Mouse (Mus musculus): ENCODE measurements at regions not wholly inside any gene's neighbourhood (a gene's known extent, or its start where the extent isn't known, plus 50 kb on each side); places are given as distances from the start of the nearest gene placed in this dataset.

DNA sequence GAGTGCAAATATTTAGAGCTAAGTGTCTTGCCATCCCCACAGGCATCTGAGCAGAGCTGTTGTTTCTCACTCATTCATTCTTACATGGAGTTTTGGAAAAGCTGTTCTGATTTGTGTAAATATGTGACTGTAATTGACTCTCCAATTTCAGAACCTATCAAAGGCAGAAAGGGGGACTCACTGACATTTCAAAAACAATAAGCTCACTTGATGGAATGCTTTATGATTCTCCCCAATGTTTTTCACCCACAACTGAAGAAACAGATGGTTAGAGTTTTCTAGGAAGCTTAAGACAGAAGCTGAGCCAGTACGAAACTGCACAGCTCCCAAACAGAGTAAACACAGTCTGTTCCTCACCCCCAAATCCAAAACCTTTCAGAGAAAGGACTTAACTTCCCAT, 460.1 kb upstream of the Etaa1 start:
- DNase-seq (ENCODE audit: low spot score in 2 of 2): no peak

DNA sequence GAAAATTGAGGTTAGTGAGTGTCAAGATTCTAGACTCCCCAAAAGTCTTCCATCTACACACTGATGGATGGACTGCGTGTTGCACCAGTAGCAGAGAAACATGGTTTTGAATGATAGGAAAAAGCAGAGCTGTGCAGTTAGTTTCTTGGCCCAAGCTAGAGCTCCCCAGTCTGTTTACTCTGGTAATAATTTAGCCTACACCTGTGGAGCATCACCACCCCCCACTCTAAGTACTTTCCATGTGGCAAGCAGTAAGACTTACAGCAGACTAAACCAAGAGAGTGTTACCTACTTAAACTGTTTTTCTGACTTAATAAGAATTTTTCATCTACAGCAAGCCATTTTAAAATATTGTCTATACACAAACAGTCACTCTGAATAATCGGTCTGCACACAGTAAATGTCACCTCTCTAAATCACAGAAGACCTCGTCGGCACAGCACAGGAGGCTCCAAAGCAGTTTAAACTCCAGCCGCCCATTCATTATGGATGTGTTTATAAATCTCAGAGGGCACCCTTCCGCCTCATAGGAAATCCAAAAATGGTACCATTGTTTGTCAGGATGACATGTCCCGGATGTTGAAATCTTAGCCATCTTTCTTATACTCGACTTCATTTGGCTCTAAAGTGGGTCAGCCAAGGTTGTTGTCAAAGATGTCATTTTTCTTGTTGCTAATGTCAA, 454.5 kb upstream of the Etaa1 start:
- no peak for DNase-seq (ENCODE audit: low spot score in 2 of 2)

DNA sequence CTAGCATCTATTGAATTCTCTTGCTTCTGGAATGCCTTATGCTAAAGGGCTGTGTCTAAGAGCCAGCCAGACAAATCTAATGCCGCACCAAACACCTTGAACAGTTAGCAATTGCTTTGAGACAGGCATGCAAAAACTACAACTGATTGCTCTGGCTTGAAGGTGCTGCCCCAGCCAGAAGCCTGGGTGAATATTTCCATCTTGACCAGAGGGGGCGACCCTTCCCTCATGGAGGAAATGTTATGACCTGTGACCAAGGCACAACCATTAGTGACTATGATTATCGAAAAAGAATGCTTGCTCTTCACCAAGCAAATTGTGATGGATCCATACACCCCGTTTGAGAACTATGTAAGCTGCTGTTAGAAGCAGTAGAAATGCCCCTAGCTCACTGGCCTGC, 445.9 kb upstream of the Etaa1 start:
- DNase-seq (ENCODE audit: low spot score in 2 of 2): no peak

DNA sequence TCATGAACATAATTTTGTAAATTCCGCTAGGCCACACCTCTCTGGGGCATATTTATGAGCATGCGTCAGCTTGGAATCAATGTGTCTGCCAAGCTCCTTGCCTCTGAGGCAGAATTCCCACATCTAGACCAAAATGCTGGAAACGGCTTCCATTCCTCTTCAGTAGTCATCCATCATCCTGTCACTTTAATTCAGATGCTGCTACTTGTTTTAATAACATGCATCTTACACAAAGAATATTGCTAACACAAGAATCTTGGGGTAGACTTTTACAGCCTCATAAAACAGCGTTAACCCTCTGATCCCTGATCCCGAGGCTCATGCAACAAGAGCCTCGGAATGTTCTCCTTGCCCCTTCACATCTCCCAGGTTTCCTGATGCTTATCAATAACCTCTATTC, 442.7 kb upstream of the Etaa1 start:
- no peak for DNase-seq (ENCODE audit: low spot score in 2 of 2)

DNA sequence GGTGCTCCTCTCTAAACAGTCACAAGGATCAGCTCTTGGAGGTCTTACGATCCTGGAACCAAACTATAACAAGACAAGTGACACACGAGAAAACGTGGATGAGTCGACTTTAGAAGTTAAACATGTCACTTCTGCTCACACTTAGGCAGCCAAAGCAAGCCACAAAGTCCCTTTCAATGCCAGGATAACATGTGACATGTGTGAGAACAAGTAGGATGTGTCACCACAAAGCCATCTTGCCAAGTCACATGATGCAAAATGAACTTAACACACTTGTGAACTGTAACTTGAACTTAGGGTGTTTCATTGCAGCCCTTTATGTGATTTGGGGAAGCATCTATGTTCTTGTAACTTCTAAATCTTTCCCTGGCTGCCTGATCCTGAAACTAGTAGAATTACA, 442.0 kb upstream of the Etaa1 start:
- no peak for DNase-seq (ENCODE audit: low spot score in 2 of 2)

DNA sequence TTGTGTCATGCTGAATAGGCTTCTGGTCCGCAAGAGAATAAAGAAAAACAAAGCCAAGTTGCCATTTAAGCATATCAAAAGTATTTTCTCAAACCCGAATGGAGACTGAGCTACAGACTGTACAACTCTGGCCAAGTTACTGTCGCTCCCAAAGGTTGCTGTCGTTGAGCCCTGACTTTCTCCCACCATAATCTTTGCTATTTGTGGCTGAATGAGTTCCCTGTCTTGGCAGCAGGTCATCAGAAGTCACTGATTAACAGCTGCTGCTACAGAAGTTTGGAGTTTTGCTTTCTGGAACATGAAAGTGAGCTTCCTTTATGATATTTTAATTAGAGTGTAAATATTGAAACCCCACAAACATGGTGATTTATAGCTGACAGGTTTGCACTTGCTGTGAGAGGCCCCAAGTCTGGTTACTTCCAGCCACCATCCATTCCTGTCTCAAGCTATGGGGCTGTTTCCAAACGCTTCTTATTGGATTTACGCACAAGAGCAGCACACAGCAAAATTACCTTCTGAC, 419.2 kb upstream of the Etaa1 start:
- DNase-seq (ENCODE audit: low spot score in 2 of 2): no peak

DNA sequence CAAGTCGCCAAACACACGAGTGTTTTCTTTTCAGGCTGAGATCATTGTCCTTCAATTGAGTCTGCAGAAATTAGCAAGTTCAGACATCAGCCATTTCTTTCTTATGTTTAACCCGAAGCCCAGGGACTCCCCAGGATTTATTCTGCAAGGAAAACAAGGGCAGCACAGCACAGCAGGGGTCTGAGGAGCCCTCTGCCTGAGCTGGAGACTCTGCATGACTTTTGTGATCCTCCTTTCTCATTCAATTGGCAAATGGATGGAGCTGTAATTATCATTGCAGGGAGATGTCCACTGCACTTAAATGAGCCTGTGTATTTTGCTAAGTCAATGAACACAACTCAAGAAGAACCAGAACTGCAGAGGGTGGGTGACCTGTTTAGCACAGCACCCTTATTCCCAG, 417.6 kb upstream of the Etaa1 start:
- no peak for DNase-seq (ENCODE audit: low spot score in 2 of 2)

DNA sequence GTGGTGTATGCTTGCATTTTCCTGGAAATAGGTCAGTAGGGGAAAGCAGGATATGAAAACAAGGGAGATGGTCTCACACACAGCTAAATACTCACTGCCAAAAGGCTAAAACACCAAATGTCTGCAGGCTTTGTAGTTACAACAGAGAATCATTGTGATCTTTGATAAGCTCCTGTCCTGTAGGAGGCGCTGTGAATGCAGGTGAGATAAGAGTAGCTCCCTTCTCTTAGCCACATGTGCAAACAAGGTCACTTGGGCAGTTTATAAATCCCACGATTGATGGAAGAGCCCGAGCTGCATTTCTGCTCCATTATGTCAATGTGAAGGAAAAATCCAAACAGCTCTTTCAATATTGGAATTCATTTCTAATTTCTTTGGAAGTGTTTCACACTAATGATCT, 417.2 kb upstream of the Etaa1 start:
- DNase-seq (ENCODE audit: low spot score in 2 of 2): no peak

DNA sequence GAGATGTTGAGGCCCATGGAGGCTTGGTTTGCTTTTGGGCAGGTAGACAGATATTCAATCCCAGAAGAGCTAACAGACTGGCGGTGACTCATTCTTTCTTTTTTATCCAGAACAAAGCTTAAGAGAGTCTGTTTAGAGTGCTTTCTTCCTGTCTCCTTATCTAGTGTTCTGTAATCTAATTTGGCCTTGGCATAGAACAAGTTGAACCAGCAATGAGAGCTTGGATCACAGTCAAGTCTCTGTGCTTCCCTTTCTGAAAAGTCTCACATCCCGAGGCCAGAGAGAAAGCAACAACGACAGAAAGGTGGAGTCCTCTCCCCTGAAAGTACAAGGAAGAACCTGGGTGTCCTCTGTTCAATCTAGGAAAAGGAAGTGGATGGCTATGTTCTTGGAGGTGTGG, 401.2 kb upstream of the Etaa1 start:
- no peak for DNase-seq (ENCODE audit: low spot score in 2 of 2)

DNA sequence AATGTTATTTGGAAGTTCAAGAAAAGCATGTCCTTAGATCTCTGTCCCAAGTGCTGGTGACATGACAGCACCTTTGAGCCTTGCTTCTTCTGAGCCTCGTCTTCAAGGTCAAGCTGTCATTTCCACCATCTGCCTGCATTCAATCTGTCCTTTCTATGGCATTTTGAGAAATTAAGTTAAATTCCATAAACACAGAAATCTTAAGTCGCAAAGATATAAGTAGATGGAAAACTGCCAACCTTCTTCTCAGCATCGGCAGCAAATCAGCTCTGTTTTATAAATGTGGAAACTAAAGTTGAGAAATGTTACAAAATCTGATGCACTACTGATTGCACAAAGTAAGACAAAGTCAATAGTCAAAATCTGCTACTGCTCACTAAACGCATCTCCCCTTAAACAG, 400.5 kb upstream of the Etaa1 start:
- DNase-seq (ENCODE audit: low spot score in 2 of 2): no peak

DNA sequence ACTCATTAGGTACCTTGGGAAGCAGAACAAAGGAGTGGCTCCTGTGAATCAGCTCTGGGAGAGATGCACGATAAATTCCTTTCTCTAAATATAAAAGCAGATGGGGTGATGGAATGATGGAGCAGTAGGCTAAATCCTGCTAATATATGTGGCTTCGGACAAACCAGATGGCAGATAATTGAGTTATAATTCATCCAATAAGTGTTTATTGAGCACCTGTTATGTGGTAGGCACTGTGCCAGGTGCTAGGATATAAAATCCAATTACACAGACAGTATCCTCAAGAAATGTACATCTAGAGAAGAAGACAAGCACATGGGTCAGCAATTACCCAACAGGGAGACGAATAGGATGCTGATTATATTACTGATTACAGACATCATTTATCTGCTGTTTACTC, 394.2 kb upstream of the Etaa1 start:
- no peak for DNase-seq (ENCODE audit: low spot score in 2 of 2)

DNA sequence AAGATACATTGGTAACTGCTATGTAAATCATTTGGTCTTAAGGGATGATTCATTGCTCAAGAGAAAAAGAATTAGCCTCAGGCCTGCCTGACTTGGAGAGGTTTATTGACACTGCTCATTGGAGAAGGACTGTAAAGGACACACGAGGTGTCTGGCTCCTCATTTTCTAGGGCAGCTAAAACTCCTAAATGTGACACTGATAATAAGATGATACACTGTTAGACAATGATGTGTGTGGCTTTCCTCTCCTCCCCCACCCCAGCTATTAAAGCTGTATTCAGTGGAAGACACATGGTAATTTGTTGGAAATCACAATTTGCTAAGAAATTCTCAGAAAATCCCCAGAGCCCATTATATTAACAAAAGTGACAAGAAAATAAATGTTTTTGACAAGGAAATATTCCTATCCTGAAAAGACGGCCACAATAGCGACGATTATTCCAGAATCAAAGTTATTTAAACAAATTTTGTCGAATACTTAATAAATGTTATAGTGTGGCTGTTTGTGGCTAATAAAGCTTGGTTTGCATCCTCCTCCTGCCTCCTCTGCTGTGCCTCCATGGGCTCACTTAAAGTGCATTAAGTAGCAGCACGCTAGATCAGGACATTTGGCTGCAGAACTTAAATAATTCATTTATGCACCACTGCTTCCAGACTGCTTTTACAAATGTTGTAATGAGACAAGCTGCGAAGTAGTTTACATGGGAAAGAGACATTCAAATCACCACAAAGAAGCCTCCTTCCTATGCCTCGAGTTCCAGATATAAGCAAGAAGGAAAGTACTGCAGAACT, 360.0 kb upstream of the Etaa1 start:
- no peak for DNase-seq (ENCODE audit: low spot score in 2 of 2)

DNA sequence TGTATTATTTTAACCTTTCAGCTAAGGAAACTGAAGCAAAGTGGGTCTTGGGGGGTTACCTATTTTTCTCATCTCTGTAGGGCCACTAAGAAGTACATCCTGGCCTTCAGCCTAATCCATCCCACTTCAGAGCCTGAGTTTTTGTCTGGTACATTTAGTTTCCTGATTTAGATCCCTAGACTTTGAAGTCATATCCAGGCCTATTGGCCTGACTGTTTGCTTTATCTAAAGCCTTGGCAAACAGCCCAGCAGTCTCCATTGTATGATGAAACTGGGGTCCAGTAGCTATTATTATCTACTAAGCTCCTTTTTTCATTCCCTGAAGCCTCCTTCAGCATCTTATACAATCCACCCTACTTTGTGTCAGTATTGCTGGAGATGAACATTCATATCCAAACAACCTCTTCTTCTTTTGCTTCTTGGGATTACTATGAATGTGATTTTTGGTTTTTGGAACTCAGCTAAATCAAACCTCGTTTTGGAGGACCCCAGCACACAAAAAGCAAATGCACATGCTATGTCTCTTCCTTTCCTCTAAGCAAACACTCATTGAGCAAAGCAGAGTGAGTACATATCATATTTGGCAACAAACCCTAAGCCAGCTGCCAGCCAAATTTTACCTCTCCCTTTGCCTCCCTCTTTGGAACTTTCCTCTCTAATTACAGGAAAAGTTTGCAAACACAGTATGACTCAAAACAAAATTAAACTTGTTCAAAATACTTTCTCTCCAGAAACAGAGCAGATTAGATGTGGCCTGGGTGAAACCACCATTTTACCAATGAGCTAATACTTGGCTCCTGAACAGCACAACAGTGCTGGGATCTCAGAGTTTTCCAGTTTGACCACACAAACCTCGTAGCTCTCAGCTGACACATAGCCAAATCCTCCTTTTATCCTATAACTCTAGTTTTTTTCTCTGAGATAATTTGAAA, 342.8 kb upstream of the Etaa1 start:
- no peak for DNase-seq (ENCODE audit: low spot score in 2 of 2)

DNA sequence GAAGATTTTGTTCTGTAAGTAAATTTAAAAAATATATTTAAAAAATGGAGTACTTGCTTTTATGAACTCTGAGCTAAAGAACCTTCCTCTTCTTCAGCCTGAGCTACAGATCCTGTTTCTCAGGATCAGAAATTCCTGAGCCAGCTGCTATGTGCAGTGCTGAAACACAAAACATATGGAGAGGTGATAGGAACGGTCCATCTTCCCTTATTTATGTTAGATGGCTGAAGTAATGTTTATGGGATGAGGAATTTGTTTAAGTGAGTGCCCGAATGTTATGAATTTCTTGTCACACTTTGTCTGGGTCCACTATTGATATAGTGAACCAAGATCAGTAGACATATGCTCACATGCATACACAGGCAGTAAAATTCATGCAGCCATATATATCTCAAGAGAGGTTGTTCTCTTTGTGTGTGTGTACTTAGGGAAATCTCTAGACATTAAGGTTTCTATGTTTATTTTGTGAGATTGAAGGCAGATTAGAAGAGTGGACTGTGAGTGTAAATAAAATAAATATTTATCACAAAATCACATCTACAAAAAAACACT, 325.0 kb upstream of the Etaa1 start:
- DNase-seq (ENCODE audit: low spot score in 2 of 2): no peak

DNA sequence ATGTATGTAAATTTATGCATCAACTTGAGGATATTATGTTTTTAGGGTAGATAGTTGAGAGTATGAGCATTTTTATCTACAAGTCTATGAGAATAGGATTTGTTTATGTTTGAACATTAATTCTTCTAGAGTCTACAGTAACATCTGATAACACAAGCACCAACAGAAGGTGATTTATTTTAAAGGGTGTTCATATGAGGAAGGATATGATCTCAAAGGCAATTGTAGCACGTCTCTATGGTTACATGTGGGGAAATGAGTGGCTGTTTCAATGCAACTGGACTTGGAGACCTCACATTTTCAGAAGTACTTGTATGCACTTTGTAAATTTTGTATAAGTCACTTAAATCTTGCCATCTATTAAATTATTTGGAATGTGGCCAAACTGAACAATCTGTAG, 318.7 kb upstream of the Etaa1 start:
- DNase-seq (ENCODE audit: low spot score in 2 of 2): no peak

DNA sequence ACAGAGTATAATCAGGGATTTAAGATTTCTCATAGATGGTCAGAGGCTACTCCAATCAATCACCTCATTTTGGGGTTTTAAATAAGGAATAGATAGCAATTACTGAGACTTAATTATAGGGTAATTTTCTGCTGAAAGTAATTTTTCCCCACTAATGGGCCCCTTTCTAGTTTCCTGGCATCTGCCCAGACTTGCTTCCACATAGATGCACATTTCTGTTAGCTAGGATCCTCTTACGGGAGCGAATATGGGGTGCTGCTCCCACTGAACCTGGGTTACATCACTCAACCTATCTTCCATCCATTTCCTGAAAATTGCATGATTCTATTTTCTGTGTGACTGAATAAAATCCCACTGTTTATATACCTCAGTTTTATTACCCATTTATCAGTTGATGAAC, 312.5 kb upstream of the Etaa1 start:
- no peak for DNase-seq (ENCODE audit: low spot score in 2 of 2)

DNA sequence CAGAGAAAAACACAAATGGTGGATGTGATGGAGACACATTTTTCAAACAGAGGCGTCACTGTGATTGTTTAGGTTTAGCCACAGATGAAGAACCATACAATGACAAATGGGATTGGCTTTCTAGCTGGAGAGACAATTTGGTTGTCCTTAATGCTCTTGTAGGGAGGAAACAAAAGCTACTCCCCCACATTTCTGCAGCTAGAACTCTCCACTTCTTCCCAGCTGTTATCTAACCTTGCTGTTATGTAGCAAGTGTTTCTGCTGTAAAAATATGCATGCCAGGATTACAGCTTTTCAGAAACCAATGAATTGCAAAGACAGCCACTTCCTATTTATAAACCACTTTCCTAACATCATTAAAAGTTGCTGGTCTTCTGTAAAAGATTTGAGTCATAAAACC, 309.2 kb upstream of the Etaa1 start:
- no peak for DNase-seq (ENCODE audit: low spot score in 2 of 2)

DNA sequence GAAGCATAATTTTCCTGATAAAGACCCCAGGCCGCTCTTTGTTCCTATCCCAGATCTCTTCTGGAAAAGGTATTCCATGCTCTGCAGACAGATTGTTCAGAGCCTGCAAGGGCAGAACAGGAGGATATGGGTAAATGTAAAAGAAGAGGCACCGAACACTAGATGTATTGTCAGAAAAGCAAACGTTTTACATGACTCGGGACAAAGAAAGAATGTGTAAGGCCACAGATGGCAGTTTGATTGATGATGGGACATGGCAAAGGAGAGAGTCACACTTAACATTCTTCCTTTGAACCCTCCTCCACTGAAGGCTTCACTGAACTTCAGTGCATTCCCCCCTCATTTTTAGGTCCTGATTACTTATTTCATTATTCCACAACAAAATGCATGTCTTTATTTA, 295.6 kb upstream of the Etaa1 start:
- no peak for DNase-seq (ENCODE audit: low spot score in 2 of 2)

DNA sequence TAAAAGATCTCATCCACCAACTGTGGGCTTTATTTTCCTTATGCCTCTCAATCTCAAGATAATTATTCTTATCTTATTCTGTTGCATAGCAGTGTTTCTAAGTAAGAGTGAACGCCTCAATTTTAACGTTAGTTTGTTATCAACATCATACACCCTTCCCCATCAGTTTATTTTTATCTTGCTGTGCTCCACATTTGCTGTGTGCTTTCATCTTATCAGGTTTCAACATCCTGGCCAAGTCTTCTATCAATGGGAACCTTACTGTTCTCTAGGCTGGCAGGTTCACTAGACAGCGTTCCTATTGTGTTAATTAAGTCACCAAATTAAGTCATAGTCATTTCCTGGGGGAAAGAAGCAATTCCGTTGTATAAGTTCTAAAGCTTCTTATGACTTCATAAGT, 263.1 kb upstream of the Etaa1 start:
- DNase-seq (ENCODE audit: low spot score in 2 of 2): no peak

DNA sequence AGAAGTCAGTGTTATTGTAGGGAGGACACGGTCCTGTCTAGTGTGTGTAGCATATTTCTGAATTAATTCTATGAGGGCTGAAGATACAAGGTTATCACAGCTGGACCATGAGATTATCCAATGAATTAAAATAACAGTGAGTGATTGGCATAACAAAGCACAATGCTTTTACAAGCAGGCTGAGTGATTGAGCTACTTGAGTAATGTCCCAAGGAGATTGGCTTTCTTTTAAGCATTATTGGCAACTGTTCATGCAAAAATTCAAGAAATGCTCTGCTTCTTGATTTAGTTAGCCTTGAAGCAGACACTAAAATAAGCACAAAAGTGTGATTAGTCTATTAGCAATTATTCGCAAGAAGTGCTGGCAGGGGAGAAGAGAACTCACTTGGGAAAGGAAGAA, 219.4 kb upstream of the Etaa1 start:
- no peak for DNase-seq (ENCODE audit: low spot score in 2 of 2)

DNA sequence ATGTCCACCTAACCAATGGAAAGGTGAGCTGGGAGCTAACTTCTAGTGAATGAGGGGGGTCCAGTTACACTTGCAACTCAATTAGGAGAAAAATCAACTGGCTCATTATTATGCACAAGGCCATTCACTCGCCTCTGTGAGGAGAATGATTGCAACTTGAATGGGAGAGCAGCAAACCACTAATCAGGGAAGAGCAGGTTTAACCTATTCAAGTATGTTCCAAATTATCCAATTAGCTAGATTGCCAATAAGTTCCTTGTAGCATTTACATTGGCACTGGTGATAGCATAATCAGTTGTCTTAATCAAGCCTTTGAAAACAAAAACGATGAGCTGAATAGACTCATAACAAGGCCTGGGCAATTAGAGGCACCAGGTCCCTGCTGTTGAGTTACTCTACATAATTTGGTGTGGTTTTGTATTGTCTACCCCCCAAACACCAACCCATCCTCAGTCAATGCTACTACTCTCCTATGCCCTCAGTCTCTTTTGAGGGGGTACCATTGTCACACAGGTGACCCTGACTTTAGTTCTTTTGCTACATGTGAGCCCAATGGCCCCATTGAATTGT, 217.6 kb upstream of the Etaa1 start:
- DNase-seq (ENCODE audit: low spot score in 2 of 2): no peak
